Mouse (Mus musculus) mouse embryonic stem cell (cell line): ENCODE measurements around the gene Gm20388.

ENCODE experiments used
- in situ Hi-C, 2 experiments: fragments of 300-500 bp; cut with MboI; formaldehyde crosslinking; loops; 1 replicate in 1 of 2; 3 replicates in 1 of 2; pipeline ENCODE4 v1.14.3; 2019 to 2020; ENCODE audit warnings: low sequenced_read_pairs in 2 of 2, low pct_unique_long_range_greater_than_20kb in 1 of 2, mixed read lengths in 1 of 2; ENCODE audit not compliant: unreplicated experiment in 1 of 2

Gene Gm20388

DNA sequence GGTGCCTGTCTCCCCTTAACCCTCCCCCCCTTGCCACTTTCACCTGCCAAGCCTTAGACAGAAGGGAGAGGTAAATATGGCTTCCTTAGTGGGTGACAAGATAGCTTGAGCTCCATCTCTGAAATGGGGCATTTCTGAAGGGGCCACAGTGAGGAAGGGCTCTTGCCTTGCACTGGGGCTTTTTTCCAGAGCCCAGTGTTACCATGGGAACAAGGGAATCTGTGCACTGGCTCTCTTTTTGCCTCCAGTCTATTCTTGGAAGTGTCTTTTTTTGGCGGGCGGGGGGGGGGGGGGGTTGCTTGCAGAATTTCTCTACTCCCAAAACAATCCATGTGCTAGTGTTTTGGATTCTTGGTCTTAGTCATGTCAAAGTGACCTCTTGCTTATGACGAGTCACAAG is 2104.0 kb downstream of the Gm20388 start:
- in situ Hi-C loops, result no loop called here

GRCm38 (mm10) chr8:122018046-122018831 is 2107.6 kb downstream of the Gm20388 start:
- in situ Hi-C loops, result no loop called here

- in situ Hi-C loops, result no loop called here
These were observed 2108.5 kb downstream of the Gm20388 start for GRCm38 (mm10) chr8:122019162-122019561.

DNA sequence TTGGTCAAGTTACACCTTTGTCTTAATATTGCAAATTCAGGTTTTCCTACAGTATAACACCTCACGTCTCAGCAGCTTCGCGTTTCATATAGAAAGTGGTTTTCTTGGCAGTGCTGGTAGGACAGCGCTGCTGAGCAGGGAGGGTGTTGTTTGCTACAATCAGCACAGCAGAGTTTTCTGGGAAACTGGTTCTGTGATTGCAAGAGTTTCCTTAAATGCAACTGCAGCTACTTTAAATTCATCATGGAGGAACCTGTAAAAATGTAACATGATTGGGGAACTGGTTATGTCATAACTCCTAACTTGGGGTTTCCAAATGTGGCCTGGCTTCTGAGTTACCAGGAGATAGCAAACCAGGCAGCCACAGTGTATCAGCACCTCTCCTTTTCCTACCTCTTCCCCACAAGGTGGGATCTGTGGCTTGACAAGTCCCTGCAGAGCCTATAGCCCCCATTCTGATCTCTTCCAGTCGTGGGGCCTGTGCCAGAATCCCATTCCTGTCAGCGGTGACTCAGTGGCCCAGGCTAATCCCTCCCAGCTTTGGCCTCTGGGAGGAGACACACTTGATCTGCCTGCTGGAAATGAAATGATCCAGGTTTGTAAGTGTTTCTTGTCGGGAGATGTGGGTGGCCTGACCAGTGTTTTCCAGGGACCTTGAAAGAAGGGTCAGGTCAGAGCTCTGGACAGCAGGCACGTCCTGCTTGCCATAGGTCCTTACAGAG is 2109.6 kb downstream of the Gm20388 start:
- in situ Hi-C loops, result no loop called here

GRCm38 (mm10) chr8:122021725-122022124 is 2111.1 kb downstream of the Gm20388 start:
- in situ Hi-C loops, result no loop called here

DNA sequence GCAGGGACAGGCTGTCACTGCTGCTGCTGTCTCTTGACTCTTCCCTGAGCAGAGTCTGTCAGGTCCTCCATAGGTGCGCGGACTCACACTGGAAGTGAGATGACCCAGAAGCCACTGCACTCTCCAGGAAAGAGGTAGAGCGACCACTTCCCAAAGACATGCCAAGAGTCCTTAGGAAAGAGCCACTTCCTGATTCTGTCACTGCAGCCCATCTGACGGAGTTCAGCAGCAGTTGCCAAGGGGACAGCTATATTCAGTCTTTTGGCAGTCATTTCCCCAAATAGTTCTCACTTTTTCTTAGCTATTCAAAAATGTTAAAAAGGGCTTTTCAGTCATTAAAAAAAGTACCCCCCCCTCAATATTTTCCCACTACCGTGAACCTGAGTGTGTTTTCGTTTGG is 2111.6 kb downstream of the Gm20388 start:
- in situ Hi-C loops, result no loop called here

GRCm38 (mm10) chr8:122022705-122023104 is 2112.1 kb downstream of the Gm20388 start:
- in situ Hi-C loops, result no loop called here

DNA sequence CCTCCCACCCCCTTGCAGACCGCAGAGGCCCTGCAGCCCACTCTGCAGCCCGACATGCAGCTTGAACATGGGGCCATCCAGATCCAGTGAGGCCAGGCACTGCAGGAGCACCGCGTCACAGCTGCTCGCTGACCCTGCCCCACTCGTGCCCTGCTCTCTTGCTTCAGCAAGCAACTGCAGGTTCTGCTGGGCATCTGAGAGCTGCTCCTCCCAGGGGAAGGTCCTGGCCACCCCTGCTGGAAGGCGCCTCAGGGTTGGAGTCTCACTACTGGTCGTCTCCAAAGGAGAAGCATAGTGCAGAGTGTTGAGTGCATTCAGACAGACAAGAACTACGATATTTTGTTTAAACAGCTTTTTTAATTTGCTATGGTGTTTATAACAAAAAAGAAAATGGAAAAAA is 2114.9 kb downstream of the Gm20388 start:
- in situ Hi-C loops, result no loop called here

DNA sequence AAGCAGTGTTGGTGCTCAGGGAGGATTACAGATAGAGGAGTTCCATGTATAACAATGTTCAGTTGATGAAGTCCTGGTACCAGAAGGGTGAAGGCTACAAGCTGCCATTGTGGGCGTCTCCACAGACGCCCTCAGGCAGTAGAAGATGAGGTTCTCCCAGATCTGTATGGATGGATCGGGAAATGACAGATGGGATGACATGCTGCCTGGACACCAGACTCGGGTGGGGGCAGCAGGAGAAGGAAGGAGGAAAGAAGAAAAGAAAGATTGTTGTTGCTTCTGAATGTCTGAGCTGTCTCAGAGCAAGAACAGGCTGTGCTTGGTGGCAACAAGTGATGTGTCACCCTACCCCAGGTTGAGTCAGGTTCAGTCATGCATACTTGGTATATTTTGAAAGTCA is 2117.5 kb downstream of the Gm20388 start:
- in situ Hi-C loops, result no loop called here

DNA sequence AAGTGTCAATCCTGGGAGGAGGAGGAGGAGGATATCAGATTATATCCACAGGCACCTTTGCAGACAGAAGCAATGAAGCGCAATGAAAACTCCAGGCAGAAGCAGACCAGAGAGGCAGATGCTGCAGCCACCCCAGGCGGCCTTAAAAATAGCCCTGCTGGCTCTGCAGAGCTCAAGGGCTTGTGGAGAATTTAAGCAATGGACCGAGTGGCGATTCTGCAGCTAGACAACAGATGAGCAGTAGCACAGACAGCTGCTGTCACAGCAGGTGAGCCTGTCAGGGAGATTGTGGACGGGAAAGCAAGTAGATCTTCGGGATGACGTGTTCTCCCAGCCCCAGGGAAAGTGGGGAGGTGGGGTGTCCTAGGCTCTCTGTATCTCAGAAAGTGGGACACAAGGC is 2120.3 kb downstream of the Gm20388 start:
- in situ Hi-C loops, result no loop called here

GRCm38 (mm10) chr8:122032741-122033140 is 2122.1 kb downstream of the Gm20388 start:
- in situ Hi-C loops, result no loop called here

- in situ Hi-C loops, result no loop called here
These were observed 2124.9 kb downstream of the Gm20388 start for GRCm38 (mm10) chr8:122035543-122035942.

DNA sequence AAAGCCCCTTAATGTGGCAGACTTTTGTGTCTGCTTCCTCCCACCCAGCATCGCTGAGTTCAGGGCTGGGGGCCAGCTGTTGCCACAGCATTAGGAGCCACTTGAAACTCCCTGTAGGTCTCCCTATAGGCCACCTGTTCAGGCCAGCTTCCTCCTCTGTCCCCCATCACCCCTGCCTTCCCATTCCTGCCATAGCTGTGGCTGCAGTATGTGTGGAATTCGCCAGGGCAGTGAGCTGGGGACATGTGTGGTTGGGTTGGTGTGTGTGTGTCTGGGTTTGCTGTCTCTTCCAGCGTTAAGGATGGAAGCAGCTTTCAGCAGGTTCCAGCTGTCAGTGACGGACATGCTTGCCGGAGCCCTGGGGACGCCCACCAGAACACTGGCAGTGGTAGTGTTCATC is 2125.7 kb downstream of the Gm20388 start:
- in situ Hi-C loops, result no loop called here

DNA sequence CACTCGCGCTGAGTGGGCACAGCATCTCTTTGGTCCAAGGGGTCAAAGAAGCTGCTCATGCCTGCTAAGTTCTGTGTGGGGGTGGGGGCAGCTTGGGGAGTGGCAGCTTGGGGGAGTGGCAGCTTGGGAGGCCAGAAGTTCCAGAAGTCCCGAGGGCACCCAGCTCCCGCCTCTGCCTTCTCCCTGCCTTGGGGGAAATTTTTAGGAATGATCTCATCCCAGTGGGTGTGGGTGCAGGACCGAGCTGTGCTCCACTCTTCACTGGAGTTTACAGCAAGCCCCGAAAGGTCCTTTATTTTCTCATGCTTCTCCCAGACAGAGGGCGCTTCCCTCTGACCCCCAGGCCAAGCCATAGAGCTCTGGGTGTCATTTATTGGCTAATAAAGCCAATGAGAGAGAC is 2126.6 kb downstream of the Gm20388 start:
- in situ Hi-C loops, result no loop called here

DNA sequence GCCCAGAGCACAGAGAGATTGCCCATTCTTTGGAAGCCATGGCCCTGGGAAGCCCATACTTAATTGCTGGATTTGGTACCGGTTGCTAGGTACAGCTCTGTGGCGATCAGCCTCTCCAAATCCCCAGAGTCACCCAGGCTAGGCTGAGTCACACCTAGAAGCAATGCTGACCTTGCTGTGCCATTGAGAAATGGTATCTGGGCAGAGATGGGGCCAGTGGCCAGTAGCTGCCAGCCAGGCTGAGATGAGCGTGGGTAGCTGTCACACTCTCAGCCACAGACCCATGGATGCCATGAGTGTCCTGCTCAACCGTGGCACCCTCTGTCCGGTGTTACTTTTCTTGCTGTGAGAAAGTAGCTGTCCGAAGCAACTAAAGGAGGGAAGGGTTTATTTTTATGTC is 2127.4 kb downstream of the Gm20388 start:
- in situ Hi-C loops, result no loop called here

DNA sequence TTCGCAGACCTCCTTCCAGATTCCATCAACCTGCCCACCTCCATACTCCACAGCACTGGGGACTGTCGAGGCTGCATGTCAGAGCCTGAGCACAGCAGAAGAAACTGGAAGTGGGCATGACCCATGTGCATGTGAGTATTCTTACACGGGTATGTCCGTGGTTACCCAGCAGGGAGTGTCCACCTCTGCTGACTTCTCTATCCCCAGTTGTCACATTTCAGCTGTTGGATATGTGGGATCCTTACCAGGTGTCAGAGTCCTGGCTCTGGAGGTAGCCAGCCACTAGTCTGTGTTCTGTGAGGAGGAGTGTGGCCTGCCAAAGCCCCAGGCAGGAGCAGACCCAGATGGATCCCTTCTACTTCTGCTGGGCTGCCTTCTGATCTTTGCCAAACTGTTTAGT is 2128.8 kb downstream of the Gm20388 start:
- in situ Hi-C loops, result no loop called here

DNA sequence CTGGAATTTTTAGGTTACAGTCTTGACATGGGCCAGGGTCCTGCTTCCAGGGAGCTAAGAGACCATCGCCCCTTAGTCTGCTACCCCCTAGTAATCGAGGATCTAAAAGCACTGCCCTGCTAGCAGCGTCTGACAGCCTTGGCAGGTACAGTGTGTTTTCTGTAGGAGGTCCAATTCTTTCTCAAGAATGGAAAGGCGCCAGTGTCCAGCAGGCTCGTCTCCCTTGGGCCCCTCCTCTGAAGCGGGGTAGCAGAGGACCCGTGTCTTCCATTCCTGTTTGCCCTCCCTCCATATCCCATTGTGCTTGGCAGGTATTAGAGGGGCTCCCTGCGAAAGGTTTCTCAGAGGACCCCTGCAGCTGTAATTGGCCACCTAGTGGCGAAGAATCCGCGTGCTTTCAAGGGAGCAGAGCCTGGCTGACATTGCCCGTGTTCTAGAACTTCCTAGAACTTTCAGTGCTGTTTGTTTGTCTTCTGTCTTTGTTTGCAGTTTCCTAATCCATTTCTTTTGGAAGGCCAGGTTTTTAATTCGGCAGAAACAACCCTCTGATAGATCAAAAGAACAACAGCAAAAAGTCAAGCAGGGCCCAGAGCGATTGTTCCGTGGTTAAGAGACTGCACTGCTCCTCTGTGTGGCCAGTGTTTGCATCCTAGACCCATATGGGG is 2136.7 kb downstream of the Gm20388 start:
- in situ Hi-C loops, result no loop called here

DNA sequence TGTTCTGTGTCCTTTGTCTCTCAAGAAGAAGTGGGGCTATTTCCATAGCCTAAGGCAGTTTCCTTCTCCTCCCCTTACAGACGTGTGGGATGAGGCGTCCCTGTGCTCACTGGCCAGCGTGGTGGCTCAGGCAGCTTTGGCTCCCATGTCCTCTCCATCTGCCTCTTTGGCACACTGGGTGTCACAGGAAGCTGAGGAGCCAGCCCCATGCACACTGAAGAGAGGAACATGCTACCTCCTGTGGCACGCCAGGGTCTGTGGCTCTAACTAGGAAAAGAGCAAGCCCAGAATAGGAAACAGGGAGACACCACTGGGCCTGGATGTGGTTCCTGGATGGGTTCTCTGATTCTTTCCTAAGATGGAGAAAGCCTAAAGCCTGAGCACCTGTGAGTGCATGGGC is 2138.6 kb downstream of the Gm20388 start:
- in situ Hi-C loops, result no loop called here

GRCm38 (mm10) chr8:122049923-122050322 is 2139.3 kb downstream of the Gm20388 start:
- in situ Hi-C loops, result no loop called here

DNA sequence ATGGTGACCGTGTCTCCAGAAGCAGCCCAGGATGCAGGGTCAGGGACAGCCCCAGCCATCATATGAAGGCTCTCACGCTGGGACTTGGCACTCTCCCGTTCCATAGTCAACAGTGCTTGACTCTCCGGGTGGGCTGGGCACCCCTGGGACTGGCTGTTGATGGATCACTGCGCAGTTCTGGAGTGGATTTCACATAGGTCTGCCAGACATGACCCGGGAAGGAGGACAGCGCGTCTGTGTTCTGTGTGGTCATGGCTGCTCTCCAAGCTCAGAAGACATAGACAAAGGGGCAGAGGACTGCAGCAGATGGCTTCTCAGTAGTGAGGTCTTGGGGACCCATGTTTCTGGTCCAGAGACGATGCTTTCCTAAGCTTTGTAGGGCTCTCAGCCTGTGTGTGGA is 2140.0 kb downstream of the Gm20388 start:
- in situ Hi-C loops, result no loop called here
